Mouse (Mus musculus): Measurements from ENCODE around the gene Tas2r139. TPM values are rescaled to one million over a fixed set of nuclear protein-coding genes. Genes with fewer than 3 reads are reported as not detected.

The Tas2r139 gene
- not detected for polyA plus RNA-seq (2015; fragmentation: Illumina TruSeq; extraction: RNeasy Lipid Tissue Mini Kit (QIAGEN cat#74804); ENCODE audit: insufficient read depth, low replicate concordance)

GRCm38 (mm10) chr6:42140636-42141035 is at the start of gene Tas2r139:
TSS of gene Tas2r139 (plus strand) at chr6:42140936.

Other genes starting within 250 kb of the Tas2r139 start
- not detected for gene Sval1, start 189.3 kb upstream of the Tas2r139 start, polyA plus RNA-seq (2015; fragmentation: Illumina TruSeq; extraction: RNeasy Lipid Tissue Mini Kit (QIAGEN cat#74804); ENCODE audit: insufficient read depth, low replicate concordance)
- not detected for gene Sval3, start 172.8 kb upstream of the Tas2r139 start, polyA plus RNA-seq (2015; fragmentation: Illumina TruSeq; extraction: RNeasy Lipid Tissue Mini Kit (QIAGEN cat#74804); ENCODE audit: insufficient read depth, low replicate concordance)
- not detected for gene Sva, start 102.5 kb upstream of the Tas2r139 start, polyA plus RNA-seq (2015; fragmentation: Illumina TruSeq; extraction: RNeasy Lipid Tissue Mini Kit (QIAGEN cat#74804); ENCODE audit: insufficient read depth, low replicate concordance)
- not detected for gene Tas2r144, start 74.4 kb downstream of the Tas2r139 start, polyA plus RNA-seq (2015; fragmentation: Illumina TruSeq; extraction: RNeasy Lipid Tissue Mini Kit (QIAGEN cat#74804); ENCODE audit: insufficient read depth, low replicate concordance)
- 15.9 TPM for gene Gstk1, start 105.0 kb downstream of the Tas2r139 start, polyA plus RNA-seq (2015; fragmentation: Illumina TruSeq; extraction: RNeasy Lipid Tissue Mini Kit (QIAGEN cat#74804); ENCODE audit: insufficient read depth, low replicate concordance)
- gene Tmem139, start 121.0 kb downstream of the Tas2r139 start, polyA plus RNA-seq (2015; fragmentation: Illumina TruSeq; extraction: RNeasy Lipid Tissue Mini Kit (QIAGEN cat#74804); ENCODE audit: insufficient read depth, low replicate concordance), result not detected
- 72.5 TPM for gene Casp2, start 124.0 kb downstream of the Tas2r139 start, polyA plus RNA-seq (2015; fragmentation: Illumina TruSeq; extraction: RNeasy Lipid Tissue Mini Kit (QIAGEN cat#74804); ENCODE audit: insufficient read depth, low replicate concordance)
- gene Clcn1, start 145.7 kb downstream of the Tas2r139 start, polyA plus RNA-seq (2015; fragmentation: Illumina TruSeq; extraction: RNeasy Lipid Tissue Mini Kit (QIAGEN cat#74804); ENCODE audit: insufficient read depth, low replicate concordance), result 0.88 TPM
- 0.29 TPM for gene Fam131b, start 183.7 kb downstream of the Tas2r139 start, polyA plus RNA-seq (2015; fragmentation: Illumina TruSeq; extraction: RNeasy Lipid Tissue Mini Kit (QIAGEN cat#74804); ENCODE audit: insufficient read depth, low replicate concordance)
- 29.0 TPM for gene Zyx, start 208.7 kb downstream of the Tas2r139 start, polyA plus RNA-seq (2015; fragmentation: Illumina TruSeq; extraction: RNeasy Lipid Tissue Mini Kit (QIAGEN cat#74804); ENCODE audit: insufficient read depth, low replicate concordance)
- 0.07 TPM for gene Epha1, start 232.3 kb downstream of the Tas2r139 start, polyA plus RNA-seq (2015; fragmentation: Illumina TruSeq; extraction: RNeasy Lipid Tissue Mini Kit (QIAGEN cat#74804); ENCODE audit: insufficient read depth, low replicate concordance)

Data from spleen, adult 10 weeks (tissue).